Mouse (Mus musculus) frontal cortex, postnatal 36 days (tissue): ENCODE measurements around the gene Kin.
A peak's percentile ranks its signal among the peaks of the same experiment; 100 is the strongest.

Experiments used
- DNase-seq, 2 experiments: peaks; one replicate each; pipeline ENCODE4 v3.0.0; 2022; ENCODE audit warnings: low spot score in 2 of 2

The Kin gene

GRCm38 (mm10) chr2:10108535-10109189 lies 28.3 kb downstream of the Kin start:
- DNase-seq = no peak

GRCm38 (mm10) chr2:10118751-10119150 lies 38.4 kb downstream of the Kin start:
- no peak for DNase-seq

- DNase-seq = no peak
Measured at GRCm38 (mm10) chr2:10119276-10119675, 38.9 kb downstream of the Kin start.

- DNase-seq = no peak
Measured at GRCm38 (mm10) chr2:10121826-10122225, 41.4 kb downstream of the Kin start.

GRCm38 (mm10) chr2:10126122-10126521 lies 45.7 kb downstream of the Kin start:
- no peak for DNase-seq

GRCm38 (mm10) chr2:10127471-10127870 lies 47.1 kb downstream of the Kin start:
- no peak for DNase-seq

GRCm38 (mm10) chr2:10128571-10128970 lies 48.2 kb downstream of the Kin start:
- no peak for DNase-seq

- peak; percentile 36 to 51 for DNase-seq
Measured at GRCm38 (mm10) chr2:10130341-10130990, 50.1 kb downstream of the Kin start.

GRCm38 (mm10) chr2:10131296-10131695 lies 50.9 kb downstream of the Kin start, which contains the start of gene Itih2:
Itih2 (minus strand) TSS chr2:10131396.
- DNase-seq = no peak

- no peak for DNase-seq
Measured at GRCm38 (mm10) chr2:10132128-10132527, 51.7 kb downstream of the Kin start.

GRCm38 (mm10) chr2:10133941-10134340 lies 53.5 kb downstream of the Kin start:
- no peak for DNase-seq

GRCm38 (mm10) chr2:10137320-10137719 lies 56.9 kb downstream of the Kin start:
- no peak for DNase-seq

GRCm38 (mm10) chr2:10140456-10140855 lies 60.1 kb downstream of the Kin start:
- DNase-seq = no peak
